Mouse (Mus musculus) C2C12 (cell line): ENCODE results near the gene Dnah17. TPM values are rescaled to one million over a fixed set of nuclear protein-coding genes. Genes with fewer than 3 reads are reported as not detected.

Experiments
- H3K27me3 ChIP-seq: one replicate; pipeline ENCODE4 v1.6.1; 2011; ENCODE audit not compliant: control insufficient read depth, insufficient read depth, insufficient read length
- H3K36me3 ChIP-seq: one replicate; pipeline ENCODE4 v1.6.1; 2011; ENCODE audit not compliant: control insufficient read depth, insufficient read depth
- H3K4me3 ChIP-seq: one replicate; pipeline ENCODE4 v1.5.1; 2011; ENCODE audit warnings: mild to moderate bottlenecking, control low read depth; ENCODE audit not compliant: poor library complexity, insufficient read depth, severe bottlenecking
- H3K79me2 ChIP-seq: one replicate; pipeline ENCODE4 v1.6.1; 2011; ENCODE audit not compliant: control insufficient read depth, insufficient read depth
- H3K79me3 ChIP-seq: one replicate; pipeline ENCODE4 v1.6.1; 2011; ENCODE audit warnings: low read depth, control low read depth
- H3ac ChIP-seq: one replicate; pipeline ENCODE3; 2011; ENCODE audit warnings: low read depth; ENCODE audit not compliant: control insufficient read depth, insufficient read length
- CEBPB ChIP-seq: IDR thresholded peaks from one replicate; pipeline ENCODE4 v1.6.1; 2011; ENCODE audit warnings: low read depth, mild to moderate bottlenecking, control low read depth, moderate library complexity
- CTCF ChIP-seq: IDR thresholded peaks from one replicate; pipeline ENCODE4 v1.5.1; 2011; ENCODE audit not compliant: control insufficient read depth, insufficient read depth, insufficient read length
- FOSL1 ChIP-seq: IDR thresholded peaks from one replicate; pipeline ENCODE4 v1.8.0; 2011; ENCODE audit warnings: mild to moderate bottlenecking, low read length; ENCODE audit not compliant: poor library complexity, insufficient read depth, severe bottlenecking
- MAX ChIP-seq: IDR thresholded peaks from one replicate; pipeline ENCODE4 v1.6.1; 2011; ENCODE audit warnings: mild to moderate bottlenecking, control low read depth
- MYOD1 ChIP-seq: IDR thresholded peaks from one replicate; pipeline ENCODE4 v1.6.1; 2011; ENCODE audit warnings: low read depth; ENCODE audit not compliant: control insufficient read depth, insufficient read length
- MYOG ChIP-seq: IDR thresholded peaks from one replicate; pipeline ENCODE4 v1.6.1; 2011; ENCODE audit not compliant: control insufficient read depth, insufficient read length; ENCODE audit errors: extremely low read depth
- USF1 ChIP-seq: IDR thresholded peaks from one replicate; pipeline ENCODE4 v1.6.1; 2011; ENCODE audit warnings: low read depth, mild to moderate bottlenecking, control low read depth, moderate library complexity
- polyA plus RNA-seq: library from polyadenylated mRNA; unstranded; fragments of >200 nt; fragmentation: generic; extraction: Trizol; gene quantifications from one replicate; pipeline ENCODE4 v1.2.1, GENCODE M21; 2012; ENCODE audit warnings: missing spikeins

Dnah17 gene
- polyA plus RNA-seq, 1 experiment: 0.13 TPM

DNA sequence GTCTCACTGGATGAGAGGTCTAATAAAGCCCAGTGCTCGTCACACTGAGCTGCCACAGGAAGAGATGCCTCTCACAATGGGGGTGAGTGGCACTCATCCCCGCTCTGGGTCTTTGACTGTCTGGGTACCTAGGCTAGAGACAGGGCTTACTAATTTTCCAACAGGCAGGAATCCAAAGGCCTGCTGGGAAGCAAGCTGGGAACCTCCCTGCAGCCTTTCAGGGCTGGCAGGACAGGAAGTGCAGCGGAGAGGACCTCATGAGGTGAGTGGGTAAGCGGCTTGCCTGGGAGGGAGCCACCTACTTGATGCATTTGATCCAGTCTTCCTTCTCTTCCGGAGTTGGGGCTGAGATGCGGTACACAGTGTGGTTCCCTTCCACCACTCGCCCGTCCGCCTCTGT is 38.3 kb upstream of the Dnah17 start:
- no peak overlapping the region for H3ac ChIP-seq
- no peaks in the 10 kb centered on the region for H3K79me3 ChIP-seq
- no peak overlapping the region for H3K4me3 ChIP-seq
- H3K79me2 ChIP-seq: no peaks in the 10 kb centered on the region
- peaks cover 18% of the 10 kb centered on the region for H3K36me3 ChIP-seq
- TF ChIP-seq CEBPB: no peak
- TF ChIP-seq MAX: no peak
- TF ChIP-seq MYOG: no peak
- no peak for TF ChIP-seq MYOD1
- TF ChIP-seq CTCF: no peak
- TF ChIP-seq FOSL1: no peak
- no peak for TF ChIP-seq USF1
- no peaks in the 10 kb centered on the region for H3K27me3 ChIP-seq

DNA sequence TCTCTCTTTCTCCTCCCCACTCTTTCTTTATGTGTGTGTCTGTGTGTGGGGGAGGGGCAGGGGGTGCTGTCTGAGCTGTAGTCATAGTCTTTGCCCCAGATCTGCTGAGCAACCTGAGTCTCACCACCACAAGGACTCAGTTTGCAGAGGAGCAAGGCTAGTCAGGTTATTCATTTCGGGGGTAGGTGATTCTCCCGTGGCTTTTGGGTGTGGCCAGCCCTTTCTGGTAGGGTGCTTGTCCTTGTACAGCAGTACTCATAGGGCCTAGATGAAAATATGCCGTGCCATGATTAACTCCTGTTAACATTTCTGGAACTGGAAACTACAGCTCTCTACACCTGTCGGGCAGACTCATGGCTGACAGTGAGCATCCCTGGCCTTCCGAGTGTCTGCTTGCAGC is 36.2 kb upstream of the Dnah17 start:
- no peak for TF ChIP-seq MYOG
- TF ChIP-seq CEBPB: no peak
- TF ChIP-seq USF1: no peak
- no peak for TF ChIP-seq CTCF
- TF ChIP-seq MYOD1: no peak
- no peak for TF ChIP-seq MAX
- TF ChIP-seq FOSL1: no peak
- H3K79me2 ChIP-seq: no peaks in the 10 kb centered on the region
- no peaks in the 10 kb centered on the region for H3K27me3 ChIP-seq
- H3ac ChIP-seq: no peak overlapping the region
- H3K36me3 ChIP-seq: peaks cover 18% of the 10 kb centered on the region
- H3K79me3 ChIP-seq: no peaks in the 10 kb centered on the region
- no peak overlapping the region for H3K4me3 ChIP-seq

DNA sequence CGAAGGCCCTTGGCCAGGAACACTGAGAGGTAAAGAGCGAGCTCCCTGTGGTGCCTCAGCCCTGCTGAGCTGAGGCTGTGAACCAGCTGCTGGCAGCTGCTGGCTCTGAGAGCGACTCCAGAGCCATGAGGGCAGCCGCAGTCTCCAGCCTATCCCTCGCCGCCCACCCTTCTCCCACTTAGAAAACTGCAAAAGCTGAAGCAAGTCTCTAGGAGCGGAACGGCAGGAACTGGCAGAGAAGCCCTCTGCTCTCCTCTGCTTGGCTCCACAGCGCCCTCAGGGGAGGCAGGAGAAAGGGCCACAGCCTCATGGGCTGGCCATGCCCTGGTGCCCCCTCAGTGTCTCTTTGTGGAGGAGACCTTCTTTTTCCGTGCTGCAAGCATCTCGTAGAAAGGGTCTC is 35.2 kb upstream of the Dnah17 start:
- Histone ChIP-seq H3K4me3 (no peak overlapping the region), H3K36me3 (peaks cover 16% of the 10 kb centered on the region), H3ac (no peak overlapping the region), H3K79me2 (no peaks in the 10 kb centered on the region), H3K27me3 (no peaks in the 10 kb centered on the region), H3K79me3 (no peaks in the 10 kb centered on the region)
- TF ChIP-seq FOSL1 (no peak), MYOD1 (no peak), CEBPB (no peak), MAX (no peak), USF1 (no peak), MYOG (no peak)

DNA sequence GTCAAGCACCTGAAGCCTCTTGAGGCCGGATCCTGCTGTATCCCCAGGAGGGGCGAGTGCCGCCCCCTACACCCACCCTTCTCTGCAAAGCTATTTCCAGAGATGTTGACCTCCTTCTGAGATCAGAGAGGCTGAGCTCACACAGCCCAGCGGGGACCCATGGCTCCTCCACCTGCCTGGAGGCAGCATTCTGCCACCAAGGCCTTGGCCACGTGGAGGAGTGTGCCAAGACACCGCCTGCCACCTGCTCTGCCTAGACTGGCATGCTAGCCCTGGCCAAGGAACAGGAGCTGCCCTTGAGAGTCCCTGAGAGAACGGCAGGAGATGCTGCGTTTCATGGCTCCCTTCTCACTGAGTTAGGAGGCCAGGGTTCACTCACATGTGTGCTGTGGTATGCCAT is 34.1 kb upstream of the Dnah17 start:
- no peak overlapping the region for H3K4me3 ChIP-seq
- H3ac ChIP-seq: no peak overlapping the region
- H3K36me3 ChIP-seq: peaks cover 13% of the 10 kb centered on the region
- H3K27me3 ChIP-seq: no peaks in the 10 kb centered on the region
- no peaks in the 10 kb centered on the region for H3K79me2 ChIP-seq
- TF ChIP-seq MAX (no peak), MYOD1 (no peak), FOSL1 (no peak), USF1 (no peak), MYOG (no peak), CEBPB (no peak), CTCF (no peak)
- H3K79me3 ChIP-seq: no peaks in the 10 kb centered on the region

DNA sequence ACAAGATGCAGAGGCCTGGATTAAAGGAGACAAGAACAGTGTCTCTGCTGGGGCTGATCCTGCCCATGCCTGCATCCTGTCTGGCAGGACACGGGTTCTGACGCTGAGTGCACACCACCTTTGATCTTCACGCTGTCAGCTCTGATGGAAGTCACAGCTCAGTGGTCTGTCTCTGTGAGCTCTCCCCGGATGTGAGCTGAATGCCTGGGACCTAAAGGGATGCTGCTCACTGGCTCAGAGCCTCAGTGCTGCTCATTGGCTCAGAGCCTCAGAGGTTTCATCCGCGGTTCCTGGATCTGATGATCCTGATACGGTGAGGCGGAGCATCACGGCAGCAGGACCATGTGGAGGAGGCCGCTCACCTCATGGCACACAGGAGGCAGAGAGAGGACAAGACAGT is 31.8 kb upstream of the Dnah17 start:
- H3K79me2 ChIP-seq: no peaks in the 10 kb centered on the region
- no peaks in the 10 kb centered on the region for H3K27me3 ChIP-seq
- no peaks in the 10 kb centered on the region for H3K36me3 ChIP-seq
- H3ac ChIP-seq: no peak overlapping the region
- no peak overlapping the region for H3K4me3 ChIP-seq
- no peak for TF ChIP-seq FOSL1
- TF ChIP-seq USF1: no peak
- no peak for TF ChIP-seq CEBPB
- TF ChIP-seq CTCF: no peak
- TF ChIP-seq MYOD1: no peak
- TF ChIP-seq MAX: no peak
- no peak for TF ChIP-seq MYOG
- no peaks in the 10 kb centered on the region for H3K79me3 ChIP-seq

DNA sequence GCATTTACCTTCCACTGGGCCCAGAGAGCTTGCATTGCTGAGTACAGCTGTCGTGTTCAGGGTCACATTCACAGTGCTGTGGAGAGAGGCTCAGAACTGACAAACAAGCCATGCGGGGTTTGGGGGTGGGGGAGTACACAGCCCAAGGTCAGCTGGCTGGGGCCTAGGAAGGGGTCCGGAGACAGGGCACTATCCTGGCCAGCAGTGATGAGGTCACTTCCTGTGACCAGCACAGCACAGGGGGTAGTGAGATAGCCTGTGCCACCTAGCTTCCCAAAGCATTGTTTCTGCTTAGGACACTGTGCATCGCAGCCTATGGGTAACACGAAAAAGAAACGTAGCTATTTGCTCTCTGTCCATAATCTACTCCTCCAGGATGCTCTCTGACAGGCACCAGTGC is 30.8 kb upstream of the Dnah17 start:
- Histone ChIP-seq H3K79me3 (no peaks in the 10 kb centered on the region), H3ac (peak overlapping the region; percentile 6), H3K36me3 (no peaks in the 10 kb centered on the region), H3K4me3 (no peak overlapping the region), H3K79me2 (no peaks in the 10 kb centered on the region), H3K27me3 (no peaks in the 10 kb centered on the region)
- TF ChIP-seq MYOD1 (no peak), MAX (no peak), FOSL1 (no peak), MYOG (no peak), CEBPB (no peak), USF1 (no peak), CTCF (no peak)
